Mouse (Mus musculus): ENCODE measurements around the gene Kcnip4. TPM values are rescaled to one million over a fixed set of nuclear protein-coding genes. Genes with fewer than 3 reads are reported as not detected.

Kcnip4 gene
- polyA plus RNA-seq, 1 experiment: not detected

- no peak overlapping the region for H3K4me3 ChIP-seq (ENCODE audit: insufficient read depth, low read depth, low read length)
Observed at GRCm38 (mm10) chr5:49244414-49244813, 280.3 kb downstream of the Kcnip4 start.

GRCm38 (mm10) chr5:49241708-49242107 lies 283.0 kb downstream of the Kcnip4 start:
- H3K27ac ChIP-seq (replicated peaks; ENCODE audit: low read depth, low read length): no peak overlapping the region
- no peak overlapping the region for H3K4me3 ChIP-seq (ENCODE audit: insufficient read depth, low read depth, low read length)
- H3K4me1 ChIP-seq (ENCODE audit: control insufficient read depth, insufficient read depth, insufficient read length, low read length): no peaks in the 10 kb centered on the region

More at GRCm38 (mm10) chr5:49244414-49244813, 280.3 kb downstream of the Kcnip4 start:
- H3K27ac ChIP-seq (replicated peaks; ENCODE audit: low read depth, low read length): no peak overlapping the region
- H3K4me1 ChIP-seq (ENCODE audit: control insufficient read depth, insufficient read depth, insufficient read length, low read length): no peaks in the 10 kb centered on the region

- H3K4me3 ChIP-seq (ENCODE audit: insufficient read depth, low read depth, low read length): no peak overlapping the region
- no peak overlapping the region for H3K27ac ChIP-seq (replicated peaks; ENCODE audit: low read depth, low read length)
- no peaks in the 10 kb centered on the region for H3K4me1 ChIP-seq (ENCODE audit: control insufficient read depth, insufficient read depth, insufficient read length, low read length)
Observed at GRCm38 (mm10) chr5:49201164-49201756, 323.4 kb downstream of the Kcnip4 start.

GRCm38 (mm10) chr5:49188236-49188635 lies 336.5 kb downstream of the Kcnip4 start:
- H3K27ac ChIP-seq (replicated peaks; ENCODE audit: low read depth, low read length): no peak overlapping the region
- no peak overlapping the region for H3K4me3 ChIP-seq (ENCODE audit: insufficient read depth, low read depth, low read length)
- H3K4me1 ChIP-seq (ENCODE audit: control insufficient read depth, insufficient read depth, insufficient read length, low read length): no peaks in the 10 kb centered on the region

- H3K4me3 ChIP-seq (ENCODE audit: insufficient read depth, low read depth, low read length): no peak overlapping the region
- H3K27ac ChIP-seq (replicated peaks; ENCODE audit: low read depth, low read length): no peak overlapping the region
- H3K4me1 ChIP-seq (ENCODE audit: control insufficient read depth, insufficient read depth, insufficient read length, low read length): no peaks in the 10 kb centered on the region
Observed at GRCm38 (mm10) chr5:49150116-49150811, 374.4 kb downstream of the Kcnip4 start.

GRCm38 (mm10) chr5:49149684-49150083 lies 375.0 kb downstream of the Kcnip4 start:
- no peak overlapping the region for H3K4me3 ChIP-seq (ENCODE audit: insufficient read depth, low read depth, low read length)
- H3K4me1 ChIP-seq (ENCODE audit: control insufficient read depth, insufficient read depth, insufficient read length, low read length): no peaks in the 10 kb centered on the region
- H3K27ac ChIP-seq (replicated peaks; ENCODE audit: low read depth, low read length): no peak overlapping the region

GRCm38 (mm10) chr5:49095432-49095831 lies 429.3 kb downstream of the Kcnip4 start:
- H3K27ac ChIP-seq (replicated peaks; ENCODE audit: low read depth, low read length): no peak overlapping the region
- H3K4me1 ChIP-seq (ENCODE audit: control insufficient read depth, insufficient read depth, insufficient read length, low read length): no peaks in the 10 kb centered on the region
- H3K4me3 ChIP-seq (ENCODE audit: insufficient read depth, low read depth, low read length): no peak overlapping the region

- H3K4me3 ChIP-seq (ENCODE audit: insufficient read depth, low read depth, low read length): no peak overlapping the region
- H3K4me1 ChIP-seq (ENCODE audit: control insufficient read depth, insufficient read depth, insufficient read length, low read length): no peaks in the 10 kb centered on the region
- H3K27ac ChIP-seq (replicated peaks; ENCODE audit: low read depth, low read length): no peak overlapping the region
Observed at GRCm38 (mm10) chr5:49094945-49095344, 429.8 kb downstream of the Kcnip4 start.

- Histone ChIP-seq H3K4me3 (ENCODE audit: insufficient read depth, low read depth, low read length) (no peak overlapping the region), H3K27ac (replicated peaks; ENCODE audit: low read depth, low read length) (no peak overlapping the region), H3K4me1 (ENCODE audit: control insufficient read depth, insufficient read depth, insufficient read length, low read length) (no peaks in the 10 kb centered on the region)
Observed at GRCm38 (mm10) chr5:49094306-49094705, 430.4 kb downstream of the Kcnip4 start.

- no peaks in the 10 kb centered on the region for H3K4me1 ChIP-seq (ENCODE audit: control insufficient read depth, insufficient read depth, insufficient read length, low read length)
- no peak overlapping the region for H3K4me3 ChIP-seq (ENCODE audit: insufficient read depth, low read depth, low read length)
- H3K27ac ChIP-seq (replicated peaks; ENCODE audit: low read depth, low read length): no peak overlapping the region
Observed at GRCm38 (mm10) chr5:49090122-49090680, 434.5 kb downstream of the Kcnip4 start.

- Histone ChIP-seq H3K4me1 (ENCODE audit: control insufficient read depth, insufficient read depth, insufficient read length, low read length) (no peaks in the 10 kb centered on the region), H3K27ac (replicated peaks; ENCODE audit: low read depth, low read length) (no peak overlapping the region), H3K4me3 (ENCODE audit: insufficient read depth, low read depth, low read length) (no peak overlapping the region)
Observed at GRCm38 (mm10) chr5:49065646-49066045, 459.1 kb downstream of the Kcnip4 start.

GRCm38 (mm10) chr5:49058926-49059325 lies 465.8 kb downstream of the Kcnip4 start:
- H3K4me1 ChIP-seq (ENCODE audit: control insufficient read depth, insufficient read depth, insufficient read length, low read length): no peaks in the 10 kb centered on the region
- no peak overlapping the region for H3K27ac ChIP-seq (replicated peaks; ENCODE audit: low read depth, low read length)
- H3K4me3 ChIP-seq (ENCODE audit: insufficient read depth, low read depth, low read length): no peak overlapping the region

- Histone ChIP-seq H3K4me1 (ENCODE audit: control insufficient read depth, insufficient read depth, insufficient read length, low read length) (no peaks in the 10 kb centered on the region), H3K27ac (replicated peaks; ENCODE audit: low read depth, low read length) (no peak overlapping the region), H3K4me3 (ENCODE audit: insufficient read depth, low read depth, low read length) (no peak overlapping the region)
Observed at GRCm38 (mm10) chr5:49057636-49058340, 466.9 kb downstream of the Kcnip4 start.

GRCm38 (mm10) chr5:49047960-49048359 lies 476.7 kb downstream of the Kcnip4 start:
- Histone ChIP-seq H3K27ac (replicated peaks; ENCODE audit: low read depth, low read length) (no peak overlapping the region), H3K4me3 (ENCODE audit: insufficient read depth, low read depth, low read length) (no peak overlapping the region), H3K4me1 (ENCODE audit: control insufficient read depth, insufficient read depth, insufficient read length, low read length) (no peaks in the 10 kb centered on the region)

- no peak overlapping the region for H3K4me3 ChIP-seq (ENCODE audit: insufficient read depth, low read depth, low read length)
- no peaks in the 10 kb centered on the region for H3K4me1 ChIP-seq (ENCODE audit: control insufficient read depth, insufficient read depth, insufficient read length, low read length)
- no peak overlapping the region for H3K27ac ChIP-seq (replicated peaks; ENCODE audit: low read depth, low read length)
Observed at GRCm38 (mm10) chr5:49041259-49041845, 483.4 kb downstream of the Kcnip4 start.

Measured in brown adipose tissue, adult 24 weeks (tissue).